Mouse (Mus musculus): ENCODE data around the gene Itpk1.

Itpk1 gene

DNA sequence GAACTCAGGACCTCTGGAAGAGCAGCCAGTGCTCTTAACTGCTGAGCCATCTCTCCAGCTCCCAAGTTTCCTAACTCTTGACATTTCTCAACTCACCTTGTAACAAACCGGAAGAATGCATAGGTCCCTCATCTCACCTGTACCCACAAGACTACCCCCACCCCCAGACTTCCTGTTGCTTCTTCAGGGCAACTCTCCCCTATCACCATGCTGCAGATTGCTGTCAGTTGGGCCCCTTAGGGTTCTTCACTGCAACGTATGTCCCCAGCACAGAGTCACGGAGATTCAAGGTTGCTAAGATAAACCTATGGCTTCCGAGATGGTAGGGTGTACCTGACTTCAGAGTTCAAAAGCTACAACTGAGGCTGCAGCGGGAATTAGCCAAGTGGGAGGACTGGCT, 77.2 kb downstream of the Itpk1 start:
- DNase-seq (ENCODE audit: low read depth, low spot score), result no peak

DNA sequence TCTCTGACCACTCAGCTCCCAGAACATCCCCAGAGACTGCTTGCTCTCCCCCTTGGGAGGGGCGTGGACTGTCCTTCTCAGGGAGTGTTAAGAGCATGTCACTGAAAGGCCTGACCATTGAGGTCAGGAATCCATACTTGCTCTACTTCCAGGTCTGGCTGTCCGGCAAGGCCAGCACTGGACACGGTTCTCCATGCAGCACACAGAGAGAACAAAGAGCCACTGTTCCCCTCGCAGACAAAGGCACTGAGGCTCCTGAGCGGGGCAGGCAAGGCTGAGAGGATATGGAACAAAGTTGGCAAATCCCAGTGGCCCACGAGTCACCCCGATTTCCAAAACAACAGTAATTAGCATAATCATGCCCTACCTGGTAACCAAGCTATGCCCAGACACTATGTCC, 77.9 kb downstream of the Itpk1 start:
- DNase-seq (ENCODE audit: low read depth, low spot score), result peak; percentile 78

DNA sequence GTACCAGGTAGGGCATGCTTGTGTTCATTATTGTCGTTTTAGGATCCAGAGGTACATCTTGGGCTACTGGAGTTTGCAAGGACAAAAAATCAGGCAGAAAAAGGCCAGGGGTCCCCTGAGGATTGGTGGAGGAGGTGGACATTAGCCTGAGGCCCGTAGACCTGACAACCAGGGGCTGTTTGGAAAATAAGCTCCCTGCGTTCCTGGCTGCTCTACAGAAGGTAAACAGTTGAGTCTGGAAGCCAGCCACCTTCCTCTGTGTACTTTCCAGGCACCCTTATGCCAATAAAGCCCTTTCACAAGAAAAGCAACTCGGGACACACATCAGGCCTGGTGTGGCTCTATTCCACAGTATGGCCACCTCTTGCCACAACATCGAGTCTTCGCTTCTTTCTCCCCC, 79.0 kb downstream of the Itpk1 start:
- DNase-seq (ENCODE audit: low read depth, low spot score), result no peak

DNA sequence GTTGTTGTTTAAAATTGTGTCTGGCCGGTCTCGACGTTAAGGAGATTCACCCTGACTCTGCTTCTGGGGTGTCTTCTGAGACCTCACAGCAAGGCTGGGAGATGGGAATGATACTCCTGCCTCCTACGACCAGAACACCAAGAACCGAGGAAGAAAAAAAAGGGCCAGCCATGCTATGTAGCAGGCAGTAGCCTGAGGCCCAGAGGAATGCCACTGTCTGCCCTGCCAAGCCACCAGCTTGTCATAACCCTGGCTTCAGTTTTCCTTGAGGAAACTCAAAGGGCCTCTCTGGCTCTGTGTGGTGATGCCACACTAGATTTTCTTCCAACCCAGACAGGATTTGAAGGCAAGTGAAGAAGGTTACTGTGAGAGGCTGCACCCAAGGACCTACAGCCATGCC, 79.6 kb downstream of the Itpk1 start:
- no peak for DNase-seq (ENCODE audit: low read depth, low spot score)

DNA sequence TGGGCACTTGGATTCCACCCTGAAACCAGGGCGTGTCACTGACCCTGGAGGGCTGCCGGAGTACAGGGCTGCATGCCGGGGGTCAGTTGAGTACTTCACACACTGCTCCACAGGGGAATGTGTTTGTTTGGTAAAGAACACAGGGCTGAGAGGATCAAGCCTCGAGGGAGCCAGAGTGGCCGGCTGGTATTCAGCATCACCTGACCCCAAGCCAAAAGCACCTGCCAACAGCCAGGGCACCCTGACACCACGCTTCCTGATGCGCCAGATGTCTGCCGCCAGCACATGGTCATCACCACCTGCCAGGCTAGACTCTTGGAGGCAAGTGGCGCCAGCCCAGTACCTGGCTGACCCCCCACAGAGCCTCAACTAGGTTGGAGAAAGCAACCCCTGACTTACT, 80.9 kb downstream of the Itpk1 start:
- no peak for DNase-seq (ENCODE audit: low read depth, low spot score)

DNA sequence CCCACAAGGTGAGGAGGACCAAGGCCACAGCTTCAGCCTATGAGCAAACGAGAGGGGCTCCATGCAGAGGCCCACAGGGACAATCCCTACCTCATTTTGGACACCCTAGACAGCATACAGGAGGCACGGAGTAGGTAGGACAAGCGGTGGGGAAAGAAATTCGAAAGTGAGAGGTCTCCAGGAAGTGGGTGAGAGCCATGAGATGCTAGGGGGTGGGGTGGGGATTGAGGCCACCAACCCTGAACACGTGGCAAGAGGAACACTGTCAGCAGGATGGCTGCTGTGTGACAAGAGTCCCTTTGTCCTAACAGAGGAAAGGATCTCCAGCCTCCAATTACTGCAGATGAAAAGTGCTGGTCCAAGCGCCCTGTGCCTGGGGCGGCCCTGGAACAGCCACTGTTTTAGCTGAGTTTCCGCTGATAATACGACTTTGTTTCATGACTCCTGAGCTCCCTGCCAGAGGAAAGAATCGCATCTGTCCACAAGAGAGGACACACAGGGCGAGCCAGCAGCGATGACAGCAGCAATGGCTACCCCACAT, 82.4 kb downstream of the Itpk1 start:
- DNase-seq (ENCODE audit: low read depth, low spot score), result peak; percentile 88

DNA sequence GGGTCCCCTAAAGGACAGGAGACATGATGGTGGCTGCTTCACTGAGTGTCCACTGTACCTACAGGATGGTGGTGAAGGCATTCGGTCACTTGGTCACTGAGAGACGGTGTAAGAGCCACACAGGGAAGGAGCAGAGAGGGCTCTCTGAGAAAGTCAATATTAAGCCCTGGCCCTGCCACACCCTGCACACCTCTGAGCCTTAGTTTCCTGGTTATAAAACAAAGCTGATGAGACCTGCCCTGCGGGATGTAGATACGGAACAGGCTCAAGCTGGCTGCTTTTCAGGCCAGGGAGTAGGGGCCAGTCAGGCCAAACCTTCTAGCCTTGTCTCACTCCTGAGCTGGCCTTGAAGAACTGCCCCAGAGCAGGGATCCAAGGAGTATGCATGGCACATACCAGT, 82.9 kb downstream of the Itpk1 start:
- no peak for DNase-seq (ENCODE audit: low read depth, low spot score)

DNA sequence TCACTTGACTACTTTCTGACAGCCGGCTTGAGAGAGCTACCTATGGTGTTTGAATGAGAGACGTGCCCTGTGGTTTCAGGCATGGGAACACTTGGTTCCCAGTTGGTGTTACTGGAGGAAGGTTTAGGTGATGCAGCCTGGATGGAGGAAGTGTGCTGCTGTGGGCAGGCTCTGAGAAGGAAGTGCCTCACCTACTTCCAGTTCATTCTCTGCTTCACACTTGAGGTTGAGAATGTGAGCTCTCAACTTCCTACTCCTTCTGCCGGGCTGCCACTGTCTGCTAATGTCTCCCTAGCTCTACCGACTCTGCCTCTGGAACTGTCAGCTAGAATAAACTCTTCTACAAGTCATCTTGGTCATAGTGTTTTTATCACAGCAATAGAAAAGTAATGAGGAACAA, 83.5 kb downstream of the Itpk1 start:
- no peak for DNase-seq (ENCODE audit: low read depth, low spot score)

DNA sequence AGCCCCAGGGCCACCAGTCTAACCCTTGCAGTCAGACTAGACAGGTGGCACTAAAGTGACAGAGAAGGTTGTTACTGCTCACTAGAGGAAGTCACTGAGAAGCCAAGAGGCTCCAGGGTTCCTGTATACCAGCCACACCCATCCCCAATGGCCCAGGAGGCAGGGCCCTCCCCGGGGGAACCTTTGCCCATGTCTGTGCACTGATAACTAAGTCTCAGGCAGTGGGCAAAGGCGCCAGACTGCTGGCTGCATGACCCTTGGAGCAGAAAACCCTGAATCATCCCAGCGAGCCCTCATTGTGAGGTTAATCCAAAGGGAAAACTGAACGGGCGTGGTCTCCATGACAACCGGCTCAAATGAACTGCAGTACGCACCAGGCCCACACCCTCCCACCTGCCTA, 84.8 kb downstream of the Itpk1 start:
- no peak for DNase-seq (ENCODE audit: low read depth, low spot score)

DNA sequence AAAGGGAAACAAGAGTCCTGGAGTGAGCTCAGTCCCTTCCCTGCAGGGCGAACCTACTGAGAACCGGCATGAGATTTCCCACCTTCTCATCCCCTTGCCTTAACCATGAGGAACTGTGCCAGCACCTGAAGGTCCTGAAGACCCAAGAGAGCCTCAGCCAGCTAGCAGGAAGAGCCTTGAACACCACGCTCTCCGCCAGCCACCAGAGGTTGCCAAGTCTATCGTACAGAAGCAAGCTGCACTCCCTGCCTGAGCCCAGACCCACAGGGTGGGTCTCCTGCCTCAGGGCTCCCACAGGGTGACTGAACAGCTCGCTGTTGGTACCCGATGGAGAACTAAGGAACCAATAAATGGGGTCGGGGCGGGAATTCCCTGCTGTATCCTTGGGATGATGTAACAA, 86.6 kb downstream of the Itpk1 start:
- no peak for DNase-seq (ENCODE audit: low read depth, low spot score)

DNA sequence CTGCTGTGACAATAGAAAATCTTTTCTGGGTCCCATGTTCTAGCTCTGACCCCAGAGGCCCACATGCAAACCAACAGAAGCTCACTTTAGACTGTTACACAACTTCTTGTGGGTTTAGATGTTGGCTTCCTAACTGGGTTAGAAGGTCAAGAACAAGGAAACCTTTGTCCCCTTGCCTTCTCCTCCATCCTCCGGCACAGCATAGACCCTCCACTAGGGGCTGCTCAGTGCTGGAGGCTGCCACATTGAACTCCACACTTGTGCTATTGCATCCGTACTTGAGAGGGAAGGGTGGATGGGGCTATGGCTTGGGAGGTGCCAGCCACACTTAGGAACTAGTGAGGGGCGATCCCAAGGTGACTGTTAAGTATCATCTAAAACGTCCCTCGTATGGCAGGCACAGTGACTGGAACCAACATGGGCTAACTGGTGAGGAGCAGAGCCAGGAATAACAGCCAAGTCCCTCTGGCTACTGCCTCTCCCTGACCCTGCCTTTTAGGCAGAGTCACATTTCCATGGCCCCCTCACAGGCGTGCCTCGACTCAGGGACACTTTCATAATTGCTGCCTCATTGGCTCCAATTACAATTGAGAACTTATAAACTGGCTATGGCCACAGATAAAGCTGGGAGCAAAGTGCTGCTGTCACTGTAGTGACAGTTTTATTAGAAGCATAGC, 87.7 kb downstream of the Itpk1 start:
- DNase-seq (ENCODE audit: low read depth, low spot score), result no peak

DNA sequence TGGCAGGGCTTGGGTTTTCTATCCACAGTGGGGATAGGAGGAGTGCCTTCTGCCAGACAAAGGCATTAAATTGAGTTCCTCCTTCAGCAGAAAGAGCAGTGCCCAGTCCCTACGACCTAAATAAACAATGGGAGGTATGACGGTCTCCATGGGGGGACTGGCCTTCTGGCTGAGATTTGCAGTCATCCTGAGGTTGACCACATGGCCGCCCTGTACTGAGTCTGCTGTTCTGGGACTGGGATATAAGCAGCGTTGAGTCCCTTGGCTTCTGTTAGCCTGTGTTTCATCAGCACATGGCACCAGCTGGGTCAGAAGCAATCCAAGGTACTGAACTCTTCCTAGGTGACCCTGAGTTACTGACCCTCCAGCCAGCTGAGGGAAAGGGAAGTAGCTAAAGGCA, 88.5 kb downstream of the Itpk1 start:
- peak; percentile 82 for DNase-seq (ENCODE audit: low read depth, low spot score)

DNA sequence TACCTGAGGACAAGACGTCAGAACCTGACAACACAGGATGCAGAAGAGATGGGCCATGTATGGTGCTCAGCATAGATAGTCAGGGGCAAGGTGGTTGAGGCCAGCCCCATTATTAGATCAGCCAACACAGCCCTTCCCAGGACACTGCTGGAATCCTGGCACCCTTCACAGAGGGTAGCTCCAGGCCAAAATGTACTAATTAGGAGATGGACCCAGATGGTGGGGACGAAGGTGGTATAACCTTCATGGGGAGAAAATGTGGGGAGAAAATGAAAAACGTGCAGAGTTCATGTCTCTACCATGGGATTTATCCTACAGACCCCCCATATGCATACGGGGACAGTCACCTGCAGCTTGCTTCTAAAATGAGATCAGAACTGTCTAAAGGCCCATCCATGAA, 91.3 kb downstream of the Itpk1 start:
- DNase-seq (ENCODE audit: low read depth, low spot score), result peak; percentile 81

DNA sequence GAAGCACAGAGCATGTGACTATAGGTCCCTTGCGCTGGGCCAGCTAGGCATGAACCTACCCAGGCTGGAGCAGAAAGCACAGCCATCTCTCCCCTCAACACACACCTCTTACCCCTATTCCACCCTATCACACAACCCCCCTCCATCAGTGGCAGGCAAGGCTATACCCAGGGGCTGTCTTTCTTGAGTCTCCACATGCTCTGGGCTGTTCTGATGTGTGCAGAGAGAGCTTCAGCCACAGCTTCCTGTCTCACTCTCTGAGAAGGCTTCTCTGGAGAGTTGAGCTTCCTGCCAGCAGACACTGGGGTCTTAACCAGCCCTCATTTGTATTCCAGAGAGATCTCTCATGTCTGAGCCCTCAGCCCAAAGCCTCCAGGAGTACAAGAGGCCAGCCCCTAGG, 92.3 kb downstream of the Itpk1 start:
- no peak for DNase-seq (ENCODE audit: low read depth, low spot score)

DNA sequence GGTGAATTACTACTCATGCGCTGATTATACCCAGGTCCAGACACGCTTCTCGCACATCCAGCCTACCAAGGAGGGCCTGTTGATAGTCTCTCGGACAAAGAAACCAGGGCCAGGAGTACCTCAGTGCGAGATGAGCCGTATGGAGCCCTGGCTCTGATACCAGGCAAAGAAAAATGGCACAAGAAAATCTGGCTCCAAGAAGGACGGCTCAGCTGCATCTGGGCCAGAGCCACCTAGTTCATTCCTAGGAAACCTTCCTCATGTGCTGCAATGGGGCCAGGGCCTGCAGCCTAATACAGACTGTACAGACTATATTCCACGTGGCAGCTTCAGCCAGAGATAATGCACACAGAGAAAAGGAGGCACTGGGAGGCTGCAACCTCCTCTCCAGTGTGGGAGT, 93.8 kb downstream of the Itpk1 start:
- DNase-seq (ENCODE audit: low read depth, low spot score), result no peak

DNA sequence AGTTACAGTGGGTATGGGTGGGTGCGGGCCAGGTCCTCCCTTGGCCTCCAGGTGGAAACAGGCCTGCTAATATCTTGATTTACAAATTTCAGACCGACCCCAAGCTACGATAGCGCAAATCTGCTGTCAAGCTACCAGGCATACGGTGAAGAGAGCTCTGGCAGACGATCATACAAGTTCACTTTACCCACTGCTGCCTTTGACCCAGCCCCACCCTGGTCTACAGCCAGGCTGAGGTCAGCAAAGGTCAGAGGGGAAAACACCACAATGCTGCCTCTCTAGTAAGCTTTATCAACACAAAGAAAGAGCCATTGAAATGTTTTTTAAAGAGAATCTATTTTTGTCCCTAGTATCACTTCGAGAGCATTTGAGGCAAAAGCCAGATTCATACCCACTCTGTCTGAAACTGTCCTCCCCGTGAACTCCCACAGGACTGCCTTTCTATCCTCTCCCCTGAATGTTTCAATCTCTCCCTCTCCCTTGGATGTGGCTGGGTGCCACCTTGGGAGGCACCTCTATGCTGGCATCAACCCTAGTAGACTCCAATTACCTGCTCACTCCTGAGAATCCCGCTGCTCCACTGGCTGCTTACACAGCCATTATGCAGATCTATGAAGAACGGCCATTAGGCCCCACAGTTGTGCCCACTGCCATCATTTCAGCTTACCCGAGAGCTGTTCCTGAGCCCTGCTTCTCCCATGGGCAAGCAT, 96.8 kb downstream of the Itpk1 start:
- no peak for DNase-seq (ENCODE audit: low read depth, low spot score)

DNA sequence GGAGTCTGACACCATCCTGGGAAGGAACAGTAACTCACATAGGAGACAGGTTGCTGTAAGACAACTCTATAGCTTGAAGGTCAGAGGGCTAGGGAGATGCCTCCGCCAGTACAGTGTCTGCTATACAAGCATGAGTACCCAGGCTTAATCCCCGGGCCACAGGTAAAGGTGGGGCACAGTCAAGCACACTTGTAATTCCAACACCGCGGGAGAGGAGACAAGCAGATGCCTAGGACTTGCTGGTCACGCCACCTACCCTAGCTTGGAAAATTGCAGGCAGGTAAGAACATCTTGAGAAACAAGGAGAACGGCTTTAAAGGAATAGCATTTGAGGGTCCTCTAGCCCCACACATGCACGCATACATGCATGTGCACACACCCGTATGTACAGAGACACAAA, 97.7 kb downstream of the Itpk1 start:
- no peak for DNase-seq (ENCODE audit: low read depth, low spot score)

DNA sequence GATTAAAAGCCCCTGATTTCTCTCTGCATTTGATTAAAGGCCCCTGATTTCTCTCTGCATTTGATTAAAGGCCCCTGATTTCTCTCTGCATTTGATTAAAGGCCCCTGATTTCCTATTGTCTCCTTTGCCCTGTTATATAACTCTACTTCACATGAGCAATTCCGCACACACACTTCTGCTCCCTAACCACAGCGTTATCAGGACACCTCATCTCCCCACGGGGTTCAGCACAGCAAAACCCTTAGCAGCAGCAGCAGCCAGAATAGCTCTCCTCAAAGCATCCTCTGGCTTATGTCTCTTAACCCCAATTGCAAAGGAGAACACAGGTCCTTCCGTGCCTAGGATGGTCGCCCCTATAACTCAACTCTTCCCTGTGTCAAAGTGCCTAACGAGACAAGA, 99.1 kb downstream of the Itpk1 start:
- no peak for DNase-seq (ENCODE audit: low read depth, low spot score)

DNA sequence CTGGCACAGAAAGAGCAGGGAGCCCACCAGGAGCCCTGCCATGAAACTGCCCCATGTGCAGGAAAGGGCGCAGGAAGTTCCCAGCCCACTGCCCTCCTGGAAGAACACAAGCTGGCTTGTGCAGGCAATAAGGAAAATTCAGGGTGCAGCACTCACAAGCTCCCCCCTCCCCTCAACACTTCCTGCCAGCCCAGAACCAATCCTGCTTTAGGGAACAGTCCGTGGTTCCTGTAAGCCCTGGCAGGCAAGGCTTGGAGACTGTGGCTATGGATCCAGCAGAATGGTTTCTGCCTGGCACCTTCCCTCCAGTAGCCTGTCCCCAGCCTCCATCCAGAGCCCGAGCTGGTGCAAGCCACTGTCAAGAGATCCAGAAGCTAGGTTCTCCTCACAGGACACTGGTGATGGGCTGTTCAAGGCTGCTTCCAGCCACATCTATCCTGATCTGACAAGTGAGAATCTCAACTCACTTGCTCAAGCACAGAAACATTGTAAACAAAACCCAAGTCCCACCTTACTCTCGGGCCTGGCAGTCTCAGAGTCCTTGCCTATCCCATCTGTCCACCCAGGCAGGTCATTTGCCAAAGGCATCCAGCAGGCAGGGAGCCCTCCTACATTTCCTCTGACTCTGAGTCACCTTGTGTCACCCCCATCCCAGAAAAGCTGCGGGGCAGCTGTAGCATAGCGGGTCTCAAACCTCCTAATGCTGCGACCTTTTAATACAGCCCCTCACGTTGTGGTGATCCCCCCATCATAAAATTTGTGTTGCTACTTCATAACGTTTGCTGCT, 102.3 kb downstream of the Itpk1 start:
- DNase-seq (ENCODE audit: low read depth, low spot score), result peak; percentile 77

DNA sequence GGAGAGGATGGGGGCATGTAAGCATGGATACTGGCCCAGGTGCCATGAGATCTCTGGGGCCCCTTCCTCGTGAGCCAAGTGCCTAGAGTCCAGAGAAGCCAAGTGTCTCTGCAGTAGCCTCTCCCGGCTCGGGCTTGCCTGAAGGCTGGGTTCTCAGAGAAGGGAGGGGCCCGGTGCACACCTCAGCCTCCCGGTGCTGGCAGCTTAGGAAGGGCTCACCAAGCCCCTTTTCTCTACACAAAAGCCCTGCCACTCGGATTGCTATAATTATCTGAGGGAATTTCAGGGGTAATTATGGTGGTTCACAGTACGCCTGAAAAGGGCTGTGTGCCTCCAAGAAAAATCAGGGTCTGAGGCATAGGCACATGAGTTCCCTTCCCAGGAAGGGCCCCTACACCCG, 102.9 kb downstream of the Itpk1 start:
- peak; percentile 67 for DNase-seq (ENCODE audit: low read depth, low spot score)

DNA sequence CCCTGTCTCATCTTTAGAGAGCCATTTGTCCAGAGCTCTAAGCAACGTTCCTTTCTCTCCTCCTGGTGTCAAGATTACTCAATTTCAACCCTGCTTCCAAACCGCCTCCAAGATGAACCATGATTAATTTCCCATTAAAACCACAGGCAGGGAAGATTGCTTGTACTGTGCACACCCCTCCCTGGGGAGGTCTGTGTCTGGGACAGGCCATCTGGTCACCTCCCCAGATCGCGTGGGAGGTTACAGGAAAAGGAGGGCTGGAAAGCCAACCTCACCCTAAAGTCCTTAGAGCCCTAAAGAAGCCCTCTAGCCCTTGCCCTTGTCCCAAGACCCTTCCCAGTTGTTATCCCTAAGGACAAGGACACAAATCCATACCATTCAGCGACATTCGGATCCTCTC, 104.4 kb downstream of the Itpk1 start:
- DNase-seq (ENCODE audit: low read depth, low spot score), result peak; percentile 79

DNA sequence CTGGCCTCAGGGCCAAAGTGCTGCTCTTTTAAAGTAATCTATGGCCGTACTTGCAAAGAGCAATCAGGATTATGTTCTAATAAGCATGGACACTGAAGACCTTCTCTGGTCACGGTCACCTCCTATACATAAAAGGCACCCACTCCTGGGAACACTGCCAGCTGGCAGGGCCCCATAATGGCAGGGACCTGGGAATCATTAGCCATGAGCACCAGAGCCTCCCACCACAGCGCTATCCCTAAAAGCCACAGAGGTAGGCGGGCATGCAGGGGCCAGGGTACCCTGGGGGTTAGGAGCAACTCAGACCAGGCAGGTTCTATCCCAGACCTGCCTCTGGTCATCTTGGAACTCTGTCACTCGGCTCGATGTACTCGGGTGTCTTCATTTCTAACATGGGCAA, 104.9 kb downstream of the Itpk1 start:
- no peak for DNase-seq (ENCODE audit: low read depth, low spot score)

DNA sequence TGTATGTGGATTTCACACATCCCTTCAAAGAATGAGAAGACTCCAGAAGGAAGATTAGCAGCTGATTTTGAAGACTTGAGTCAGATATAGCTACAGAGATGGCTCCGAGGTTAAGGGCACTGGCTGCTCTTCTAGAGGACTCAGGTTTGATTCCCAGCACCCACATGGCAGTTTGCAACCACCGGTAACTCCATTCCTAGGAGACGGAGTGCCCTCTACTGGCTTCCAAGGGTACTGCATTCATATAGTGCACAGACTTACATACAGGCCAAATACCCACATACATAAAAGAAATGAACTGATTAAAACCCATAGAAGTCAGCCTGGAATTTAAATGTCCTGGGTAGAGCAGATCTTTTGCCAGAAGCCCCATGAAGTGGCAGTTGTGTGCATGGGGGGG, 106.2 kb downstream of the Itpk1 start:
- no peak for DNase-seq (ENCODE audit: low read depth, low spot score)
